Mouse (Mus musculus) midbrain, postnatal 0 days (tissue): Measurements from ENCODE around the gene Gm10447. TPM values are rescaled to one million over a fixed set of nuclear protein-coding genes. Genes with fewer than 3 reads are reported as not detected.

Experiments used
- ATAC-seq: fragments of 200-750 bp; cut with Nextera tagmentation; 2 replicates; pipeline ENCODE4 v1.8.0; 2017; ENCODE audit warnings: moderate number of reproducible peaks, mild to moderate bottlenecking, moderate TSS enrichment, moderate library complexity; ENCODE audit not compliant: low FRiP score
- DNase-seq: peaks from one replicate; pipeline ENCODE4 v3.0.0-alpha.2; 2015; ENCODE audit warnings: low spot score
- H3K27ac ChIP-seq: fragments of 300-500 bp; sonication (generic); 2 replicates; pipeline ENCODE4 v1.5.1; 2014; ENCODE audit warnings: low read depth, mild to moderate bottlenecking, low read length, mixed read lengths
- H3K27me3 ChIP-seq: fragments of 300-500 bp; sonication (generic); 2 replicates; pipeline ENCODE4 v1.6.1; 2014; ENCODE audit warnings: low read length, control low read depth, mixed read lengths; ENCODE audit not compliant: insufficient read depth
- H3K36me3 ChIP-seq: fragments of 300-500 bp; sonication (generic); 2 replicates; pipeline ENCODE4 v1.6.1; 2014; ENCODE audit warnings: low read length, control low read depth, mixed read lengths; ENCODE audit not compliant: insufficient read depth
- H3K4me1 ChIP-seq: fragments of 300-500 bp; sonication (generic); 2 replicates; pipeline ENCODE4 v1.6.1; 2014; ENCODE audit warnings: mild to moderate bottlenecking, control low read depth, antibody characterized with exemption, low read length, mixed read lengths; ENCODE audit not compliant: insufficient read depth
- H3K4me2 ChIP-seq: fragments of 300-500 bp; sonication (generic); 2 replicates; pipeline ENCODE4 v1.6.1; 2014; ENCODE audit warnings: low read depth, mild to moderate bottlenecking, low read length, mixed read lengths; ENCODE audit not compliant: poor library complexity, severe bottlenecking
- H3K4me3 ChIP-seq: fragments of 300-500 bp; sonication (generic); 2 replicates; pipeline ENCODE4 v1.5.1; 2014; ENCODE audit warnings: low read depth, mild to moderate bottlenecking, low read length, moderate library complexity
- H3K9ac ChIP-seq: fragments of 300-500 bp; sonication (generic); replicated peaks from 2 replicates; pipeline ENCODE4 v1.6.1; 2014; ENCODE audit warnings: mild to moderate bottlenecking, low read length, moderate library complexity, mixed read lengths; ENCODE audit not compliant: poor library complexity, severe bottlenecking
- H3K9me3 ChIP-seq: fragments of 300-500 bp; sonication (generic); 2 replicates; pipeline ENCODE4 v1.6.1; 2016; ENCODE audit warnings: low read length, control low read depth
- CTCF ChIP-seq: IDR thresholded peaks from 2 replicates; pipeline ENCODE4 v1.5.1; 2016; ENCODE audit warnings: antibody characterized with exemption, mild to moderate bottlenecking
- WGBS: fragments of 180-500 bp; shearing (Covaris S2); extraction: QIAGEN DNeasy Blood & Tissue Kit; methylation state at CpG from one replicate; pipeline ENCODE4 v1.1.7; 2014; 5-methylcytosine and 5-hydroxymethylcytosine counted together
- polyA plus RNA-seq: library from polyadenylated mRNA; unstranded; fragments of >200 nt; fragmentation: Nextera tagmentation; extraction: Ambion mirVana; gene quantifications from 2 replicates; pipeline ENCODE4 v1.2.1, GENCODE M21; 2015
- total RNA-seq: library from RNA; depleted of rRNA; stranded (reverse); fragments of >200 nt; gene quantifications from 2 replicates; pipeline ENCODE4 v1.2.3, GENCODE M21; 2014; rRNA removed

Gene Gm10447
- total RNA-seq, result not detected in 2 replicates
- polyA plus RNA-seq, result 0.11 TPM in 2 replicates

- 5% methylated on average over 41 of the region's 42 CpGs for WGBS
- no peak within 1 kb of the TSS for H3K27ac ChIP-seq
- DNase-seq (peak; percentile 57), ATAC-seq (peak; percentile 58; the same call in 1 of the 2 replicates)
- no peaks in the 10 kb centered on the region for H3K9me3 ChIP-seq
- H3K4me1 ChIP-seq, result no peaks in the 10 kb centered on the region
- H3K36me3 ChIP-seq, result no peaks in the 10 kb centered on the region
- H3K9ac ChIP-seq, result peak within 1 kb of the TSS; percentile 51
- peak within 1 kb of the TSS; percentile 76 for H3K4me2 ChIP-seq
- peak; percentile 65 for TF ChIP-seq CTCF
- H3K27me3 ChIP-seq, result peaks cover 34% of the 10 kb centered on the region
- H3K4me3 ChIP-seq, result peak within 1 kb of the TSS; percentile 40
Observed at GRCm38 (mm10) chr11:53456474-53457371, at the start of gene Gm10447, which contains the start of gene Shroom1. Gene Gm10447 (minus strand): TSS chr11:53457110. Gene Shroom1 (plus strand): TSS chr11:53457205.

DNA sequence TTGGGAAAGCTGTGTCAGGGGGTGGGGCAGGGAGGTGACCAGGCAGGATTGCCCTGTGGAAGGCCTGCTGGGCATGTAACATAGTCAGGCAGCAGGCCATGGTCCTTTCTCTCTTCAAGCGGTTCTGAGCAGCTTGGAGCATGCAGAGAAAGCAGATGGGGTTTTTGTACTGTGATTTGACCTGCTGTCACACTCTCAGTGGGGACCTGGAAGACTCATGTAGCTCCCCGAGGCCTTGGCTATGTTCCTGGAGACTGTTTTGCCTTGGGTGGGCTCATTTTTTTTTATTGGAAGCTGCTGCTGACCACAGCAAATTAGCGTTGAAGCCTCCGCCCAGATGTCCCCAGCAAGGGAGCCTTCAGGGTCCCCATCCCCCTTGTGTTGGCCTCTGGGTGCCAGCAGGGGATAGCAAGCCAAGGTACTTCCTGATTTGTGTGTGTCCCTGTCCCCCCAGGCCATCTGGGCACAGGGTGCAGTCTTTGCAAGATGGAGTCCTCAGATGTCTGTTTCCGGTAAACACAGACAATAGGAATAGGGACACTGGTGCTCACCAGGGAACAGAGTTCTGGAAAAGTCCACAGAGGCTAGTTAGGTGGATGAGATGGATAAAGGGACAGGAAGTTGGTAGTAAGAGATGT lies 48.2 kb upstream of the Gm10447 start:
- Histone ChIP-seq H3K36me3 (no peaks in the 10 kb centered on the region), H3K27me3 (peaks cover 6% of the 10 kb centered on the region; the same call in 1 of the 2 replicates), H3K4me2 (no peak overlapping the region), H3K27ac (no peak overlapping the region), H3K9me3 (no peaks in the 10 kb centered on the region), H3K4me1 (no peaks in the 10 kb centered on the region), H3K4me3 (no peak overlapping the region), H3K9ac (no peak overlapping the region)
- WGBS, result 41% methylated on average over 5 of the region's 5 CpGs
- peak; percentile 73 for ATAC-seq
- peak; percentile 92 for DNase-seq
- no peak for TF ChIP-seq CTCF

DNA sequence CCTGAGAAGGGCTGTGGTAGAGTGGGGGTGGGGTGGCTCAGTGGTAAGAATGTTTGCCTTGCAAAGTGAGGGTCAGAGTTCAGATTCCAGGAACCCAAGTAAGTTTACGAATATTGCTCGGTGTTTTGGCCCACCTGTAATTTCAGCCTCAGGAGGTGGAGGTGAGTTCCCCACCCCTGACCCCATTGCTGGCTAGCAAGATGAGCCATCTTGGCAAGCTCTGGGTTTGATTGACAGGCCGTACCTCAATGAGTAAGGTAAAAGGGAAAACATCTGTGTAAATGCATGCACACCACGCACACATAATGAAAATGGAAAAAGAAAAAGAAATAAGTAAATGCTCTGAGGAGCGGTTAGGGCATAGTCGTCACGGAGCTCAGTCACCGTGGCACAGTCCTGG lies 47.5 kb upstream of the Gm10447 start:
- no peak overlapping the region for H3K9ac ChIP-seq
- H3K9me3 ChIP-seq, result no peaks in the 10 kb centered on the region
- no peak for TF ChIP-seq CTCF
- H3K4me3 ChIP-seq, result no peak overlapping the region
- no peaks in the 10 kb centered on the region for H3K36me3 ChIP-seq
- H3K27ac ChIP-seq, result no peak overlapping the region
- no peak for ATAC-seq
- no peaks in the 10 kb centered on the region for H3K4me1 ChIP-seq
- 92% methylated on average over 8 of the region's 8 CpGs for WGBS
- H3K27me3 ChIP-seq, result peaks cover 8% of the 10 kb centered on the region; the same call in 1 of the 2 replicates
- no peak overlapping the region for H3K4me2 ChIP-seq
- DNase-seq, result no peak

DNA sequence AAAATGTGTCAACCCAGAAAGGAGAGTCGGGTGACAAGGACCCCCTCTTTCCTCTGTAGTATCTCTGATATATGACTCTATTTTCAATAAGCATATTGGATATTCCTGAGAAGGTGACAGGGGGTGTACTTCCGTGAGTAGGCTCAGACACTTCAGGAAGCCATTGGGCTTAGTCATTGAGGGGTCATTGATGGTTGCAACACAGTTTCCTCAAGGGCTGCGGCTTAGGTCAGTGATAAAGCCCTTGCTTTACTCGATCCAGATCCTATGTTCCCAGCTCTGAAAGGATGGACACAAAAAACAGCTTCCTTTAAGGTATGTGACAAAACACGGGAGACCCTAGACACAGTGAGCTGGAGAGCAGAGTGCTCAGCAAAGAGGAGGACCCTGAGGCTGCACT lies 46.8 kb upstream of the Gm10447 start:
- TF ChIP-seq CTCF, result no peak
- H3K9ac ChIP-seq, result no peak overlapping the region
- DNase-seq (no peak), ATAC-seq (no peak)
- H3K36me3 ChIP-seq, result no peaks in the 10 kb centered on the region
- WGBS, result 86% methylated on average over 5 of the region's 5 CpGs
- no peak overlapping the region for H3K4me2 ChIP-seq
- H3K4me1 ChIP-seq, result no peaks in the 10 kb centered on the region
- H3K27ac ChIP-seq, result no peak overlapping the region
- H3K9me3 ChIP-seq, result no peaks in the 10 kb centered on the region
- H3K27me3 ChIP-seq, result peaks cover 8% of the 10 kb centered on the region; the same call in 1 of the 2 replicates
- H3K4me3 ChIP-seq, result no peak overlapping the region

GRCm38 (mm10) chr11:53502039-53502765 lies 45.3 kb upstream of the Gm10447 start:
- no peaks in the 10 kb centered on the region for H3K4me1 ChIP-seq
- ATAC-seq (no peak), DNase-seq (no peak)
- H3K4me3 ChIP-seq, result no peak overlapping the region
- H3K9ac ChIP-seq, result no peak overlapping the region
- peaks cover 8% of the 10 kb centered on the region; the same call in 1 of the 2 replicates for H3K27me3 ChIP-seq
- peak; percentile 33; the same call in 1 of the 2 replicates for TF ChIP-seq CTCF
- H3K4me2 ChIP-seq, result no peak overlapping the region
- H3K9me3 ChIP-seq, result no peaks in the 10 kb centered on the region
- 83% methylated on average over 8 of the region's 8 CpGs for WGBS
- no peaks in the 10 kb centered on the region for H3K36me3 ChIP-seq
- H3K27ac ChIP-seq, result no peak overlapping the region
